Mouse (Mus musculus) MEL (cell line): Measurements from ENCODE around the gene Tspan18. TPM values are rescaled to one million over a fixed set of nuclear protein-coding genes. Genes with fewer than 3 reads are reported as not detected.
A peak's percentile ranks its signal among the peaks of the same experiment; 100 is the strongest.

Source experiments
- DNase-seq: peaks from one replicate; pipeline ENCODE4 v3.0.0; 2011; ENCODE audit warnings: low read depth, low spot score
- H3K27ac ChIP-seq: 2 replicates; pipeline ENCODE4 v1.5.1; 2012; ENCODE audit warnings: low read depth, mild to moderate bottlenecking, control low read depth, low read length, moderate library complexity; ENCODE audit not compliant: control insufficient read depth
- H3K27me3 ChIP-seq, 2 experiments: fragments of 150-350 bp in 1 of 2; sonication (generic) in 1 of 2; 2 replicates each; pipeline ENCODE4 v1.6.1; 2012; ENCODE audit warnings: low read length in 2 of 2, mild to moderate bottlenecking in 2 of 2, improper control_type of control experiment in 1 of 2, moderate library complexity in 1 of 2; ENCODE audit not compliant: insufficient read depth in 2 of 2, control insufficient read depth in 1 of 2
- H3K36me3 ChIP-seq, 2 experiments: 2 replicates each; pipeline ENCODE4 v1.6.1; 2012 to 2014; ENCODE audit warnings: low read length in 2 of 2, improper control_type of control experiment in 1 of 2, inconsistent platforms in 1 of 2, mild to moderate bottlenecking in 1 of 2; ENCODE audit not compliant: insufficient read depth in 2 of 2, control insufficient read depth in 1 of 2
- H3K4me1 ChIP-seq, 2 experiments: fragments of 150-350 bp in 1 of 2; sonication (generic) in 1 of 2; 2 replicates each; pipeline ENCODE4 v1.6.1; 2012; ENCODE audit warnings: low read length in 2 of 2, improper control_type of control experiment in 1 of 2, mild to moderate bottlenecking in 1 of 2; ENCODE audit not compliant: insufficient read depth in 2 of 2, control insufficient read depth in 1 of 2
- H3K4me3 ChIP-seq, 2 experiments: fragments of 150-350 bp in 1 of 2; sonication (generic) in 1 of 2; 2 replicates each; pipeline ENCODE4 v1.5.1; 2012; ENCODE audit warnings: low read depth in 2 of 2, low read length in 2 of 2, mild to moderate bottlenecking in 2 of 2, moderate library complexity in 2 of 2, control low read depth in 1 of 2, improper control_type of control experiment in 1 of 2; ENCODE audit not compliant: control insufficient read depth in 1 of 2, insufficient read depth in 1 of 2
- H3K79me2 ChIP-seq: 2 replicates; pipeline ENCODE4 v1.6.1; 2012; ENCODE audit warnings: mild to moderate bottlenecking, low read length, moderate library complexity; ENCODE audit not compliant: control insufficient read depth, poor library complexity, insufficient read depth
- H3K9ac ChIP-seq: 2 replicates; pipeline ENCODE4 v1.6.1; 2012; ENCODE audit warnings: low read depth, mild to moderate bottlenecking, control low read depth, low read length, moderate library complexity; ENCODE audit not compliant: control insufficient read depth, poor library complexity, severe bottlenecking
- H3K9me3 ChIP-seq: fragments of 150-350 bp; sonication (generic); replicated peaks from 2 replicates; pipeline ENCODE4 v1.6.1; 2012; ENCODE audit warnings: mild to moderate bottlenecking, low read length, improper control_type of control experiment, moderate library complexity; ENCODE audit not compliant: insufficient read depth
- BHLHE40 ChIP-seq: IDR thresholded peaks from 2 replicates; pipeline ENCODE4 v1.6.1; 2012; ENCODE audit warnings: low read depth, mild to moderate bottlenecking, inconsistent platforms, low read length, improper control_type of control experiment, borderline replicate concordance
- CHD2 ChIP-seq: IDR thresholded peaks from 2 replicates; pipeline ENCODE4 v1.6.1; 2011; ENCODE audit warnings: low read length, improper control_type of control experiment
- CTCF ChIP-seq, 3 experiments: IDR thresholded peaks in 2 of 3; conservative IDR thresholded peaks in 1 of 3; 2 replicates each; pipeline ENCODE4 v1.5.1; 2011 to 2012; ENCODE audit warnings: low read length in 3 of 3, low read depth in 2 of 3, mild to moderate bottlenecking in 2 of 3, improper control_type of control experiment in 1 of 3, inconsistent platforms in 1 of 3, mixed read lengths in 1 of 3, moderate library complexity in 1 of 3; ENCODE audit not compliant: control insufficient read depth in 1 of 3, insufficient read depth in 1 of 3, poor library complexity in 1 of 3, severe bottlenecking in 1 of 3
- EP300 ChIP-seq, 2 experiments: IDR thresholded peaks; 2 replicates each; pipeline ENCODE4 v1.6.1; 2011; ENCODE audit warnings: improper control_type of control experiment in 2 of 2, low read length in 2 of 2, low read depth in 1 of 2, mild to moderate bottlenecking in 1 of 2
- ETS1 ChIP-seq: IDR thresholded peaks from 2 replicates; pipeline ENCODE4 v1.6.1; 2012; ENCODE audit warnings: low read depth, mild to moderate bottlenecking, inconsistent platforms, low read length, improper control_type of control experiment, moderate library complexity
- GABPA ChIP-seq: IDR thresholded peaks from 2 replicates; pipeline ENCODE4 v1.6.1; 2012; ENCODE audit warnings: low read depth, mild to moderate bottlenecking, inconsistent platforms, low read length, improper control_type of control experiment, moderate library complexity
- KAT2A ChIP-seq: conservative IDR thresholded peaks from 2 replicates; pipeline ENCODE4 v1.6.1; 2012; ENCODE audit warnings: low read depth, low read length, improper control_type of control experiment, inconsistent platforms
- MXI1 ChIP-seq: IDR thresholded peaks from 2 replicates; pipeline ENCODE4 v1.6.1; 2011; ENCODE audit warnings: mild to moderate bottlenecking, low read depth, low read length, improper control_type of control experiment
- MYB ChIP-seq: IDR thresholded peaks from 2 replicates; pipeline ENCODE4 v1.6.1; 2011; ENCODE audit warnings: mild to moderate bottlenecking, low read depth, low read length, improper control_type of control experiment
- MYC ChIP-seq: IDR thresholded peaks from 2 replicates; pipeline ENCODE4 v1.6.1; 2011; ENCODE audit warnings: low read depth, mild to moderate bottlenecking, low read length, improper control_type of control experiment, moderate library complexity
- NELFE ChIP-seq: IDR thresholded peaks from 2 replicates; pipeline ENCODE4 v1.6.1; 2011; ENCODE audit warnings: low read depth, low read length, improper control_type of control experiment
- NRF1 ChIP-seq: IDR thresholded peaks from 2 replicates; pipeline ENCODE4 v1.6.1; 2014; ENCODE audit warnings: low read depth, mild to moderate bottlenecking, inconsistent platforms, low read length, improper control_type of control experiment, moderate library complexity; ENCODE audit not compliant: poor library complexity, insufficient read depth, severe bottlenecking
- POLR2AphosphoS2 ChIP-seq: IDR thresholded peaks from 2 replicates; pipeline ENCODE4 v1.6.1; 2011; ENCODE audit warnings: low read length, improper control_type of control experiment
- RAD21 ChIP-seq: IDR thresholded peaks from 2 replicates; pipeline ENCODE4 v1.6.1; 2011; ENCODE audit warnings: mild to moderate bottlenecking, low read depth, low read length, improper control_type of control experiment
- SIN3A ChIP-seq: IDR thresholded peaks from 2 replicates; pipeline ENCODE4 v1.6.1; 2012; ENCODE audit warnings: low read length, improper control_type of control experiment, inconsistent platforms
- TAL1 ChIP-seq: IDR thresholded peaks from 2 replicates; pipeline ENCODE4 v1.6.1; 2012; ENCODE audit warnings: mild to moderate bottlenecking, inconsistent platforms, low read length, moderate library complexity, mixed read lengths
- ZKSCAN1 ChIP-seq: IDR thresholded peaks from 2 replicates; pipeline ENCODE4 v1.6.1; 2012; ENCODE audit warnings: low read depth, mild to moderate bottlenecking, inconsistent platforms, low read length, improper control_type of control experiment, moderate library complexity
- ZMIZ1 ChIP-seq: IDR thresholded peaks from 2 replicates; pipeline ENCODE4 v1.6.1; 2012; ENCODE audit warnings: low read depth, mild to moderate bottlenecking, inconsistent platforms, low read length, improper control_type of control experiment, moderate library complexity
- ZNF384 ChIP-seq: IDR thresholded peaks from 2 replicates; pipeline ENCODE4 v1.6.1; 2012; ENCODE audit warnings: low read depth, mild to moderate bottlenecking, inconsistent platforms, low read length, improper control_type of control experiment
- polyA plus RNA-seq, 2 experiments: library from polyadenylated mRNA; stranded (reverse) in 1 of 2; unstranded in 1 of 2; fragments of >175 nt in 1 of 2; fragments of >200 nt in 1 of 2; gene quantifications; 2 replicates each; pipeline versions ENCODE4 v1.2.1 to v1.2.4; 2012; ENCODE audit warnings: low replicate concordance in 2 of 2, low read depth in 1 of 2; ENCODE audit not compliant: insufficient read length in 2 of 2, insufficient read depth in 1 of 2, missing spikeins in 1 of 2
- total RNA-seq: library from RNA; depleted of rRNA; stranded (reverse); fragments of 300-350 nt; gene quantifications from 2 replicates; pipeline ENCODE4 v1.2.3, GENCODE M21; 2012

Tspan18 gene
- total and polyA plus RNA-seq, 3 experiments: 2.2 to 4.4 TPM; not detected in 1

GRCm38 (mm10) chr2:93187323-93187996 is 146.8 kb downstream of the Tspan18 start, which contains the start of gene Trp53i11:
Gene Trp53i11 (plus strand): TSS chr2:93187548.
- Histone ChIP-seq H3K27ac (no peak within 1 kb of the TSS), H3K4me3 (no peak within 1 kb of the TSS), H3K27me3 (peaks cover 0 to 3% of the 10 kb centered on the region in 2 experiments; a peak in 2 of 4 replicates), H3K79me2 (no peaks in the 10 kb centered on the region), H3K9ac (no peak within 1 kb of the TSS), H3K4me1 (peaks cover 0 to 5% of the 10 kb centered on the region in 2 experiments; a peak in 1 of 4 replicates), H3K9me3 (no peaks in the 10 kb centered on the region), H3K36me3 (no peaks in the 10 kb centered on the region)
- TF ChIP-seq TAL1 (no peak), ZKSCAN1 (no peak), CTCF (IDR thresholded peaks at IDR 0.05 in 2 of 3, conservative IDR thresholded peaks at IDR 0.05 in 1 of 3; ENCODE audit: control insufficient read depth in 1 of 3, insufficient read depth in 1 of 3, low read depth in 2 of 3, low read length in 3 of 3, poor library complexity in 1 of 3, severe bottlenecking in 1 of 3) (peak in 1 of 3 experiments; percentile 31; a peak in 2 of 6 replicates), GABPA (no peak), RAD21 (no peak), MYB (no peak), EP300 (IDR thresholded peaks at IDR 0.05; ENCODE audit: low read depth in 1 of 2, low read length in 2 of 2) (no peak)
- DNase-seq: no peak

GRCm38 (mm10) chr2:93182859-93183258 is 151.4 kb downstream of the Tspan18 start:
- Histone ChIP-seq H3K4me1 (0 out of 4 replicates have a peak, but pooled peaks cover 0 to 4% of the 10 kb centered on the region in 2 experiments), H3K9me3 (no peaks in the 10 kb centered on the region), H3K27me3 (no peaks in the 10 kb centered on the region), H3K4me3 (no peak overlapping the region), H3K79me2 (no peaks in the 10 kb centered on the region), H3K9ac (no peak overlapping the region), H3K27ac (no peak overlapping the region), H3K36me3 (no peaks in the 10 kb centered on the region)
- TF ChIP-seq MYC: no peak
- no peak for TF ChIP-seq MXI1
- no peak for TF ChIP-seq ZMIZ1
- no peak for TF ChIP-seq RAD21
- no peak for TF ChIP-seq POLR2AphosphoS2
- TF ChIP-seq CHD2: no peak
- TF ChIP-seq NELFE: no peak
- no peak for TF ChIP-seq ZNF384
- TF ChIP-seq KAT2A: no peak
- no peak for TF ChIP-seq CTCF (IDR thresholded peaks at IDR 0.05 in 2 of 3, conservative IDR thresholded peaks at IDR 0.05 in 1 of 3; ENCODE audit: control insufficient read depth in 1 of 3, insufficient read depth in 1 of 3, low read depth in 2 of 3, low read length in 3 of 3, poor library complexity in 1 of 3, severe bottlenecking in 1 of 3)
- TF ChIP-seq SIN3A: no peak
- no peak for TF ChIP-seq NRF1
- TF ChIP-seq BHLHE40: no peak
- TF ChIP-seq MYB: no peak
- no peak for TF ChIP-seq ETS1
- no peak for TF ChIP-seq ZKSCAN1
- DNase-seq: no peak
